Mouse (Mus musculus): ENCODE measurements around the gene Alkbh5.

- no peak for TF ChIP-seq GATA1 (IDR thresholded peaks at IDR 0.05; ENCODE audit: low read length)
- TF ChIP-seq TAL1 (IDR thresholded peaks at IDR 0.05; ENCODE audit: low read length): no peak
These were observed 23.7 kb upstream of the Alkbh5 start for GRCm38 (mm10) chr11:60512520-60512919.

Measured in erythroblast, embryonic 14.5 days (primary cell).